Mouse (Mus musculus): ENCODE data around the gene Cd19. TPM values are rescaled to one million over a fixed set of nuclear protein-coding genes. Genes with fewer than 3 reads are reported as not detected.
A peak's percentile ranks its signal among the peaks of the same experiment; 100 is the strongest.

Gene Cd19
- polyA plus RNA-seq (2015; fragmentation: Nextera tagmentation; extraction: Ambion mirVana): 0.37 TPM in 1 of 2 replicates, not detected in the other

DNA sequence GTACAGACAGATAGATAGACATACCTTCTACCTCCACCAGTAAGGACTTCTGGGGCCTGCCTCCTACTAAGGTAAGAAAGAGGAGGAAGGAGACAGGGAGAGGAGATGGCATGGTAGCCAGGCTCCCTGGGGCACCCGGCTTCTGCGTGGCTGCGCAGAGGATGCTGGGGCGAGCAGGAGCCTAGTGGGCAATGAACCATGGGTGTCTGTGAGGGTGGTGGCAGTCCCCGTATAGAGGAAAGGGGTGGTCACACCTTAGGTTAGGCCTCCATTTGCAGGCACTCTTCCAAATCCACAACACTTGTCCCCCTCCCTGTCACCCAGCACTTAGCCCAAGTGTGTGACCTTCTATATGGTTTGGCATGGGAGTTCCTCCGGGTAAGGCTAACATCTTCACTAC lies at the start of gene Cd19:
Gene Cd19 (minus strand): TSS at position 165 of the 400 bp plus-strand sequence.
- Histone ChIP-seq H3K4me3 (no peak within 1 kb of the TSS), H3K9ac (no peak within 1 kb of the TSS), H3K4me1 (0 out of 2 replicates have a peak, but pooled peaks cover 11% of the 10 kb centered on the region), H3K27ac (no peak within 1 kb of the TSS), H3K4me2 (no peak within 1 kb of the TSS), H3K27me3 (0 out of 2 replicates have a peak, but pooled peaks cover 5% of the 10 kb centered on the region), H3K9me3 (no peaks in the 10 kb centered on the region), H3K36me3 (no peaks in the 10 kb centered on the region)
- WGBS: 87% methylated on average over 6 of the region's 6 CpGs
- no peak for ATAC-seq (ENCODE audit: insufficient number of reproducible peaks, insufficient read depth, low FRiP score, low TSS enrichment, low read depth)

DNA sequence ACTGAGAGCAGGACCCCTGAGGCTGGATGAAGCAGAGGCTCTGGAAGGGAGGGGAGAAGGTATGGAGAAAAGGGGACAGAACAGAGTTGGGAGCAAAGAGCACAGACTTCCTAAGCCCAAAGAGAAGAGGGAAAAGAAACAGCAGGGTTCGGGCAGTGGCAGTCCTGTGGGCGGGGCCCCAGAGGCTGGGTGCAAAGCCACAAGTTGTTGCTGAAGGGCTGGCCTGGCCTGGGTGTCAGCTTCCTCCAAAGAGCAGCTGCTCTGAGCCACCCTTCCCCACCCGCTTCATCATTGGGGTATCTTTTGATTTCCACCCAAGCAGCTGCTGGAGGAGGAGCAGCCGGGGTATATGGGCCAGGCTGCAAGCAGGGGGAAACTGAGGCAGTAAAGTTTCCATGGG lies 49.4 kb upstream of the Cd19 start:
- Histone ChIP-seq H3K27ac (no peak overlapping the region), H3K9me3 (no peaks in the 10 kb centered on the region), H3K4me2 (no peak overlapping the region), H3K9ac (peak overlapping the region; percentile 54; the same call in 1 of the 2 replicates), H3K4me3 (no peak overlapping the region), H3K27me3 (no peaks in the 10 kb centered on the region), H3K36me3 (peaks cover 30% of the 10 kb centered on the region), H3K4me1 (peaks cover 36% of the 10 kb centered on the region)
- 54% methylated on average over 4 of the region's 4 CpGs for WGBS
- no peak for ATAC-seq (ENCODE audit: insufficient number of reproducible peaks, insufficient read depth, low FRiP score, low TSS enrichment, low read depth)

DNA sequence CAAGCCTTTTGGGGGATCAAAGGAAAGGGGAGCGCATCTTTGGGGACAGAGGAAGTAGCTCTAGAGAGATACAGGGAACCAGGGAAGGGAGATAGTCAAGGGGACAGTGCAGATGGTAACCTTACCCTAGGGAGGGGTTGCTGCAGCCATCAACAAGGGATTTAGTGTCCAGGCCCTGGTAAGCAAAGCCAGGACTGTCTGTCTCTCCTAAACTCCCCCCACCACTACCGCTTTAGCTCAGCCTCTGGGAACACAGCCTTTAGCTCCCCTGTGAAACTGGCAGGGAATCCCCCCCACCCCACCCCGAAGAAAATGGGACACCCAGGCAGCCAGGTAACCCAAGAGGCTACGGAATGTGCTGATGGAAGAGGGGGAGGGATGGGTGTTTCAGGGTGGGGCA lies 48.9 kb upstream of the Cd19 start:
- no peak for ATAC-seq (ENCODE audit: insufficient number of reproducible peaks, insufficient read depth, low FRiP score, low TSS enrichment, low read depth)
- no peaks in the 10 kb centered on the region for H3K27me3 ChIP-seq
- H3K4me1 ChIP-seq: peaks cover 36% of the 10 kb centered on the region
- WGBS: 48% methylated on average over 4 of the region's 4 CpGs
- no peak overlapping the region for H3K27ac ChIP-seq
- H3K9me3 ChIP-seq: no peaks in the 10 kb centered on the region
- no peak overlapping the region for H3K4me3 ChIP-seq
- H3K36me3 ChIP-seq: peaks cover 24% of the 10 kb centered on the region
- H3K9ac ChIP-seq: peak overlapping the region; percentile 54; the same call in 1 of the 2 replicates
- H3K4me2 ChIP-seq: no peak overlapping the region

DNA sequence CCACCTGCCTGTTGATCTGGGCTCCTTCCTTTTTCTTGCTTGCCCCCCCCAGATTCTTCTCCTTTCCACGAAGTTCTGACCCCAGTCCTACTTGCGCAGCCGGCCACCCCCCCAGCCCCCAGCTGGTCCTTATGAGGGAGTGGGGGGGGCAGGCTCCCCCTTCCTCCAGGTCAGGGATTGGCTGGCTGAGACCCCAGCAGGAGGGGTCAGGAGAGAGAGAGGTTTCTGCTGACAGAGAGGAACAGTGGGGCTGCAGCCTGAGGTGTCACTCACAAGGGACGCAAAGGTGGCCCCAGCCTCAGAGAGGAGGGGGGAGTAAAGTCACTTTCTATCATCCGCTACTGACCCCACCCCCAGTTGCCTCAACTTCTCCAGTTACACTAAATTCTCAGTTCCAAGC lies 48.3 kb upstream of the Cd19 start, which contains the start of gene Atp2a1:
Gene Atp2a1 (minus strand): TSS at position 105 of the 400 bp plus-strand sequence.
- Histone ChIP-seq H3K4me2 (no peak within 1 kb of the TSS), H3K36me3 (peaks cover 19% of the 10 kb centered on the region), H3K27ac (no peak within 1 kb of the TSS)

DNA sequence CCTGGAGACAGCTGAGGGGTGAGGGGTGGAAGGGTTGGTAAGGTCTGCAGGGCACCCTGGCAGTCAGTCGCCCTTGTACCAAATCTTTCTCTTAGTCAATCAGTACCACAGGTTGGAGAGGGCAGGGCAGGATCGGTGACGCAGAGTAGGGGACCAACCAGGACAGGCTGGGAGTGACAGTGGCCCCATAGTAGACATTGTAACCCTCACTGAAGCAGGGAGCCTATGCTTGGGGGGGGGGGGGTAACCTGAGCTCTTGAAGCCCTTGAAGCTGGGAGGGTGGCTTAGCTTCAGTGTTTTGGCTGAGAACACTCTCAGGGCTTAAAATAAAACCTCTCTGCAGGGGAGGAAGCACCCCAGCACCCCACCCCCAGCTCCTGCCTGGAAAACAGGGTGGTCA lies 46.9 kb upstream of the Cd19 start:
- Histone ChIP-seq H3K36me3 (peaks cover 5% of the 10 kb centered on the region), H3K9ac (peak overlapping the region; percentile 17; the same call in 1 of the 2 replicates), H3K27me3 (no peaks in the 10 kb centered on the region), H3K9me3 (no peaks in the 10 kb centered on the region), H3K4me1 (peaks cover 36% of the 10 kb centered on the region), H3K4me3 (no peak overlapping the region), H3K27ac (peak overlapping the region; percentile 29; the same call in 1 of the 2 replicates), H3K4me2 (no peak overlapping the region)
- ATAC-seq (ENCODE audit: insufficient number of reproducible peaks, insufficient read depth, low FRiP score, low TSS enrichment, low read depth): no peak
- WGBS: 63% methylated on average over 3 of the region's 3 CpGs

More for the DNA sequence above, 48.3 kb upstream of the Cd19 start, which contains the start of gene Atp2a1:
- H3K9me3 ChIP-seq: no peaks in the 10 kb centered on the region
- H3K4me1 ChIP-seq: peaks cover 36% of the 10 kb centered on the region
- ATAC-seq (ENCODE audit: insufficient number of reproducible peaks, insufficient read depth, low FRiP score, low TSS enrichment, low read depth): no peak
- peak within 1 kb of the TSS; percentile 54 for H3K9ac ChIP-seq
- no peaks in the 10 kb centered on the region for H3K27me3 ChIP-seq
- H3K4me3 ChIP-seq: no peak within 1 kb of the TSS
- WGBS: 50% methylated on average over 5 of the region's 5 CpGs

DNA sequence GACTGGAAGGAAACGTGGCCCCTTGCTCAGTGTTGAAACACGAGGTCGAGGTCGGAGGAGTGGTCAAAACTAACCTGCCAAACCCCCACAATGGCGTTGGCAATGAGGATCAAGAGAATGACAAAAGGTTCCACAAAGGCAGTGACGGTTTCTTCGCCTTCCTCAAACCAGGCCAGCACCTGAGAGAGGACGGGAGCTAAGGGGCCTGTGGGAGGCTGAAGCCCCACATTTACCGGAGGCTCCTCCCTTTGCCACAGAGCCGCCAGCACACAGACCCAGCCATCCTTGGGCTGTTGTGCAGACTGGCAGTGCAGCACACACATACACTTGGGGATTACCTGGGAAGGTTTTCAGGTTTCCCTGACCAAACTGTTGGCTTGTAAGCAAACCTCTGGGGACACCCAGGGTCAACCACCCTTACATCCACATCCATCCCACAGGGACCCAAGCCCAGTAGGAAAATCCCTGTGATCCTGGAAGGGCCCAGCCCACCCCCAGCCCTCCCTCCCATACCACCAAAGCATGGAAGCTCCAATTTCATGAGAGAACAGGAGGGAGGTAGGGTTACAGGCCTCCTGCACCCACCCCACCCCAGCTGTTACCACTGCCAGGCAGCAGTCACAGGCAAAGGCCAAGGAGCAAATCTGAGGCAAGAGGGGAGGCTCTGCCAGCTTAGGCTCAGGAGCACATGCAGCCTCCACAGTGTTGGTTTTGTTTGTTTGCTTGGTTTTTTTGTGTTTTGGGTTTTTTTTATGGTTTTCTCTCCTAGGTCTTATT lies 46.1 kb upstream of the Cd19 start:
- no peaks in the 10 kb centered on the region for H3K36me3 ChIP-seq
- H3K4me3 ChIP-seq: no peak overlapping the region
- no peak overlapping the region for H3K4me2 ChIP-seq
- peak overlapping the region; percentile 29 for H3K27ac ChIP-seq
- ATAC-seq (ENCODE audit: insufficient number of reproducible peaks, insufficient read depth, low FRiP score, low TSS enrichment, low read depth): no peak
- 0 out of 2 replicates have a peak overlapping the region, but pooled peaks have one; percentile 17 for H3K9ac ChIP-seq
- 45% methylated on average over 10 of the region's 10 CpGs for WGBS
- no peaks in the 10 kb centered on the region for H3K9me3 ChIP-seq
- H3K4me1 ChIP-seq: peaks cover 36% of the 10 kb centered on the region
- H3K27me3 ChIP-seq: no peaks in the 10 kb centered on the region

DNA sequence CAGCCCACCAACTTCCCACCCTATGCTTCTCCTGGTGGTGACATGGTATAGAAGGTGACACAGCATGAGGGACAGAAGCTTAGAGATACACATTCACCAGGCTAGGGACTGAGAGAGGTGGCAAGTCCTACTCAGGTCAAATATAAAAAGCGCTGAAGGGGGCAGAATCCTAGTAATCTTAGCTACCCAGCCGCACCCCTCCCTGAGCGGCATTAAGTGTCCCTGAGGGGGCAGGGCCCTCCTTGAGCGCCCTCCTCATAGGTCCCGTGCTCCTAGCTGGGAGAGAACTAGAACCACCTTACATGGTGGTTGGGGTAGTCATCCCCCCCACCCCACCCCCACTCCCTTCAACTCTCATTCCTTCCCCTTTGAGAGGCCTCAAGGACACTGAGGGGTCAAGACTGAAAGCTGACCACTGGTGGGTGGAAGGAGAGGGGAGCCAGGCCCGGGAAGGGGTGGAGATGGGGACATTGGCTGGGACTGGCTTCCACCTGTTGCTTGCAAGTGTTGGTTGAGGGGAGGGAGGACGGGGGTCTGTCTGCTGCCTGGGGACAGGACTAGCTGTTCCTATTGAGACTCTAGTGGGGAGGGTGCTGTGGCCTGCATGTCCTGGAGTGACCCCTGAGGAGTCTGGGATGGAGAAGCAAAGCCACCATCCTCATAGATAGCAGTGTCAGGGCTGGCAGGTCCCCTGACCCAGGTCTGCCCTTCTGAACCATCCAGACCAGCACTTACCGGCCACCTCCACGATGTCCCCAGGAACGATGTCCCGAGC lies 44.3 kb upstream of the Cd19 start:
- 76% methylated on average over 11 of the region's 11 CpGs for WGBS
- Histone ChIP-seq H3K27ac (no peak overlapping the region), H3K4me3 (no peak overlapping the region), H3K36me3 (no peaks in the 10 kb centered on the region), H3K4me1 (peaks cover 31% of the 10 kb centered on the region), H3K4me2 (no peak overlapping the region), H3K9me3 (no peaks in the 10 kb centered on the region), H3K27me3 (no peaks in the 10 kb centered on the region), H3K9ac (0 out of 2 replicates have a peak overlapping the region, but pooled peaks have one; percentile 27)
- ATAC-seq (ENCODE audit: insufficient number of reproducible peaks, insufficient read depth, low FRiP score, low TSS enrichment, low read depth): no peak

DNA sequence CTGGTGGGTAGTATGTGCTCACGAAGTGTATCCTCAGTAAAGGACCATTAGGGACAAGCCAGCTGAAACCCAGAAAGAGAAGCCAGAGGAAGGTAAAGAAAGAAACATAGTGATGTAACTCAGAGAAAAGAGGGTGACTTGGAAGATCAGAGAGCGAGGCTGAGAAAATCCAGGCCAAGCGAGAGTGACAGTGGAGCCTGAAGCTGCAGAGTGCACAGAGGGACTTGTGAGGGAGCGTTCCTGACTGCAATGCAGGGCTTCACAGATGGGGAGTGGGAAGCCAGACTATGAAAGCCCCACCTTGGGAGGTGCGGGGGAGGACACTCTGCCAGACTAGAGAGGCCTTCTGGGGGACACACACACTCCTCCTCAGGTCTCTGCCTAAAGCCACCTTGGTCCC lies 43.5 kb upstream of the Cd19 start:
- Histone ChIP-seq H3K36me3 (no peaks in the 10 kb centered on the region), H3K27ac (no peak overlapping the region), H3K4me3 (no peak overlapping the region), H3K9me3 (no peaks in the 10 kb centered on the region), H3K4me2 (no peak overlapping the region), H3K27me3 (no peaks in the 10 kb centered on the region), H3K4me1 (peaks cover 23% of the 10 kb centered on the region), H3K9ac (0 out of 2 replicates have a peak overlapping the region, but pooled peaks have one; percentile 17)
- ATAC-seq (ENCODE audit: insufficient number of reproducible peaks, insufficient read depth, low FRiP score, low TSS enrichment, low read depth): no peak
- WGBS: 79% methylated on average over 5 of the region's 5 CpGs

DNA sequence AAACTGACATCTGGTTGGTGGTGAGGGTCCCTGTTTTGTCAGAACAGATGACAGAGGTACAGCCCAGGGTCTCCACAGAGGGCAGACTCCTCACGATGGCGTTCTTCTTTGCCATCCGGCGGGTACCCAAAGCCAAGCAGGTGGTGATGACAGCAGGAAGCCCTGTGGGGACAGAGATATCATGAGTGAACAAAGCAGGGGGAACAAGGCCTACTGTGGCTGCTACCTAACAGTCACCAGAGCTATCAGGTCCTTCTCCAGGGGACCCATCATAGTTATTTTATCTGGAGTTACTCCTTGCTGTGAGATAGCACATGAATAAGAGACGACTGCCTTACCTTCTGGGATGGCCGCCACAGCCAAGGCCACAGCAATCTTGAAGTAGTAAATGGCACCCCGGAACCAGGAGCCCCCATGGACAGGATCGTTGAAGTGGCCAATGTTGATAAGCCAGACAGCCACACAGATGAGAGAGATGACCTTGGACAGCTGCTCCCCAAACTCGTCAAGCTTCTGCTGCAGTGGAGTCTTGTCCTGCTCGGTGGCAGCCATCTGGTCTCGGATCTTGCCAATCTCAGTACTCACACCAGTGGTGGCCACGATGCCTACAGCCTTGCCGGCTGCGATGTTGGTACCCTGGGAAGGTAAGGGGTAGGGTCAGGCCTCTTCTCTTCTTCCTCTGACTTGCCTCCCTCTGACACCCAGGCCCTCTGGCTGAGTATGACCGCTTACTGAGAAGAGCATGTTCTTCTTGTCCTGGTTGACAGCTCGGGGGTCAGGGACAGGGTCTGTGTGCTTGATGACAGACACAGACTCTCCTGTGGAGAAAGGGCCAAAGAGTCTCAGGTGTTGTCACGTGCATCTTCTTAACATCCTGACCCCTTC lies 41.9 kb upstream of the Cd19 start:
- ATAC-seq (ENCODE audit: insufficient number of reproducible peaks, insufficient read depth, low FRiP score, low TSS enrichment, low read depth): no peak
- no peak overlapping the region for H3K9ac ChIP-seq
- no peak overlapping the region for H3K27ac ChIP-seq
- H3K4me3 ChIP-seq: no peak overlapping the region
- H3K9me3 ChIP-seq: no peaks in the 10 kb centered on the region
- WGBS: 86% methylated on average over 17 of the region's 17 CpGs
- peaks cover 10% of the 10 kb centered on the region for H3K4me1 ChIP-seq
- no peaks in the 10 kb centered on the region for H3K27me3 ChIP-seq
- no peak overlapping the region for H3K4me2 ChIP-seq
- H3K36me3 ChIP-seq: no peaks in the 10 kb centered on the region

DNA sequence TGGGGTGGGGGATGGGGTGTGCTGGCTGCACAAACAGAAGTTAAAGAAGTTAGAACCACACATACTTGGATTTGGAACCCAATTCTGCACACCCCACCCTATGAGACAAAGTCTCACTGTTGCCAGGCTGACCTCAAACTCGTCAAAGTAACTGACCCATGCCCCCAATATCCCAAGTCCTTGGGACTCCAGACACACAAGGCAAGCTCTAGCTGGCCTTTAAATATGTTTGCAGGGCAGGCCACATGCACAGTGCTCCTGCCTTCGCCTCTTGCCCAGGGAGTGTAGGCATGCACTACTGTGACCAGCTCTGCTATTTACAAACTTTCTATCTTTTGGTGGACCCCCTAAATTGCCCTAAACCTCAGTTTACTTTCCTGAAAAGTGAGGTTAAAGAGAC lies 40.6 kb upstream of the Cd19 start:
- no peaks in the 10 kb centered on the region for H3K4me1 ChIP-seq
- H3K27me3 ChIP-seq: no peaks in the 10 kb centered on the region
- no peak overlapping the region for H3K4me3 ChIP-seq
- 59% methylated on average over 2 of the region's 2 CpGs for WGBS
- no peaks in the 10 kb centered on the region for H3K36me3 ChIP-seq
- H3K27ac ChIP-seq: no peak overlapping the region
- ATAC-seq (ENCODE audit: insufficient number of reproducible peaks, insufficient read depth, low FRiP score, low TSS enrichment, low read depth): no peak
- H3K4me2 ChIP-seq: no peak overlapping the region
- H3K9me3 ChIP-seq: no peaks in the 10 kb centered on the region
- no peak overlapping the region for H3K9ac ChIP-seq

DNA sequence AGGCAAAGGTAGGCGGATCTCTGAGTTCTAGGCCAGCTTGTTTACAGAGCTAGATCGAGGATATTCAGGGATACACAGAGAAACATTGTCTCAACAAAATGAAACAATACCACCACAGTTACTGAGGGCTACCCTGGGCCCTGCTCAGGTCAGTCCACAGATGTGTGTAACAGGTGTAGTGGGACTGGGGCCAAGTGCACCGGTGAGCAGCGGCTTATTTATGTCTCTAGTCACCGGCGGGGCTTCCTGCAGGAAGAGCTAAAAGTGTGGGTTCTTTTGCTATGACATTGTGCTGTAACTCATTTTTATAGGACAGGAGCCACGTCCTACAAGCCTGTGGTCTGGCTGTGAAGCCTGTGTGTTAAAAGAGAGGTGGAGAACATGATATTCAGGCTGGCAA lies 39.2 kb upstream of the Cd19 start:
- no peaks in the 10 kb centered on the region for H3K27me3 ChIP-seq
- WGBS: 82% methylated on average over 7 of the region's 7 CpGs
- H3K36me3 ChIP-seq: peaks cover 1% of the 10 kb centered on the region
- no peak overlapping the region for H3K4me2 ChIP-seq
- H3K4me3 ChIP-seq: no peak overlapping the region
- no peak for ATAC-seq (ENCODE audit: insufficient number of reproducible peaks, insufficient read depth, low FRiP score, low TSS enrichment, low read depth)
- H3K9ac ChIP-seq: no peak overlapping the region
- H3K27ac ChIP-seq: no peak overlapping the region
- H3K9me3 ChIP-seq: no peaks in the 10 kb centered on the region
- no peaks in the 10 kb centered on the region for H3K4me1 ChIP-seq

Data from embryonic facial prominence, embryonic 13.5 days (tissue).